Mouse (Mus musculus): ENCODE measurements around the gene Ccdc14. TPM values are rescaled to one million over a fixed set of nuclear protein-coding genes. Genes with fewer than 3 reads are reported as not detected.
"Not testable (repeated sequence)": the region's sequence is repeated elsewhere in the genome, so short reads cannot be mapped to it uniquely, and the experiment has no call there.

Gene Ccdc14
- polyA plus RNA-seq, 1 experiment = 1.1 TPM

GRCm38 (mm10) chr16:34681823-34682222 lies 8.6 kb upstream of the Ccdc14 start:
- H3K27me3 ChIP-seq (ENCODE audit: control insufficient read depth, insufficient read depth, low read length) = peaks cover 1% of the 10 kb centered on the region; the same call in 1 of the 2 replicates
- TF ChIP-seq CTCF (IDR thresholded peaks at IDR 0.05; ENCODE audit: extremely low read depth, insufficient read depth, insufficient read length, insufficient replicate concordance) (no peak), POLR2A (IDR thresholded peaks at IDR 0.05; ENCODE audit: low read depth, low read length) (no peak)

GRCm38 (mm10) chr16:34689879-34690278 lies 537 bp upstream of the Ccdc14 start:
- WGBS = 69% methylated on average over 3 of the region's 3 CpGs
- TF ChIP-seq POLR2A (IDR thresholded peaks at IDR 0.05; ENCODE audit: low read depth, low read length) (no peak), CTCF (IDR thresholded peaks at IDR 0.05; ENCODE audit: extremely low read depth, insufficient read depth, insufficient read length, insufficient replicate concordance) (no peak)

More at GRCm38 (mm10) chr16:34681823-34682222, 8.6 kb upstream of the Ccdc14 start:
- no peak overlapping the region for H3K4me3 ChIP-seq (ENCODE audit: extremely low read depth, insufficient read depth, insufficient read length)
- no peak overlapping the region for H3K27ac ChIP-seq (ENCODE audit: insufficient read depth, low read length)
- no peaks in the 10 kb centered on the region for H3K4me1 ChIP-seq (ENCODE audit: control insufficient read depth, insufficient read depth, insufficient read length)
- no peak for DNase-seq (ENCODE audit: low read depth in 1 of 2, low spot score in 2 of 2)
- H3K36me3 ChIP-seq (ENCODE audit: control insufficient read depth, insufficient read depth, low read length) = no peaks in the 10 kb centered on the region

GRCm38 (mm10) chr16:34691156-34691555 lies 740 bp downstream of the Ccdc14 start:
- TF ChIP-seq POLR2A (IDR thresholded peaks at IDR 0.05; ENCODE audit: low read depth, low read length) (no peak), CTCF (IDR thresholded peaks at IDR 0.05; ENCODE audit: extremely low read depth, insufficient read depth, insufficient read length, insufficient replicate concordance) (no peak)
- Histone ChIP-seq H3K36me3 (ENCODE audit: control insufficient read depth, insufficient read depth, low read length) (no peaks in the 10 kb centered on the region), H3K4me3 (ENCODE audit: extremely low read depth, insufficient read depth, insufficient read length) (peak overlapping the region; percentile 71), H3K4me1 (ENCODE audit: control insufficient read depth, insufficient read depth, insufficient read length) (peaks cover 4% of the 10 kb centered on the region; the same call in 1 of the 2 replicates), H3K27ac (ENCODE audit: insufficient read depth, low read length) (no peak overlapping the region), H3K27me3 (ENCODE audit: control insufficient read depth, insufficient read depth, low read length) (no peaks in the 10 kb centered on the region)
- DNase-seq (ENCODE audit: low read depth in 1 of 2, low spot score in 2 of 2) = no peak
- WGBS = 33% methylated on average over 11 of the region's 11 CpGs

More at GRCm38 (mm10) chr16:34689879-34690278, 537 bp upstream of the Ccdc14 start:
- Histone ChIP-seq H3K27me3 (ENCODE audit: control insufficient read depth, insufficient read depth, low read length) (peaks cover 1% of the 10 kb centered on the region; the same call in 1 of the 2 replicates), H3K27ac (ENCODE audit: insufficient read depth, low read length) (no peak overlapping the region), H3K4me1 (ENCODE audit: control insufficient read depth, insufficient read depth, insufficient read length) (peaks cover 4% of the 10 kb centered on the region; the same call in 1 of the 2 replicates), H3K4me3 (ENCODE audit: extremely low read depth, insufficient read depth, insufficient read length) (0 out of 2 replicates have a peak overlapping the region, but pooled peaks have one; percentile 71), H3K36me3 (ENCODE audit: control insufficient read depth, insufficient read depth, low read length) (no peaks in the 10 kb centered on the region)
- DNase-seq (ENCODE audit: low read depth in 1 of 2, low spot score in 2 of 2) = no peak

- H3K36me3 ChIP-seq (ENCODE audit: control insufficient read depth, insufficient read depth, low read length) = peaks cover 2% of the 10 kb centered on the region; the same call in 1 of the 2 replicates
- no peak for DNase-seq (ENCODE audit: low read depth in 1 of 2, low spot score in 2 of 2)
- TF ChIP-seq CTCF (IDR thresholded peaks at IDR 0.05; ENCODE audit: extremely low read depth, insufficient read depth, insufficient read length, insufficient replicate concordance) (no peak), POLR2A (IDR thresholded peaks at IDR 0.05; ENCODE audit: low read depth, low read length) (no peak)
Measured at GRCm38 (mm10) chr16:34694477-34694876, 4.1 kb downstream of the Ccdc14 start.

GRCm38 (mm10) chr16:34698721-34699120 lies 8.3 kb downstream of the Ccdc14 start:
- not testable (repeated sequence) for H3K4me3 ChIP-seq (ENCODE audit: extremely low read depth, insufficient read depth, insufficient read length)

More at GRCm38 (mm10) chr16:34694477-34694876, 4.1 kb downstream of the Ccdc14 start:
- Histone ChIP-seq H3K27me3 (ENCODE audit: control insufficient read depth, insufficient read depth, low read length) (no peaks in the 10 kb centered on the region), H3K4me3 (ENCODE audit: extremely low read depth, insufficient read depth, insufficient read length) (no peak overlapping the region), H3K27ac (ENCODE audit: insufficient read depth, low read length) (no peak overlapping the region), H3K4me1 (ENCODE audit: control insufficient read depth, insufficient read depth, insufficient read length) (peaks cover 4% of the 10 kb centered on the region; the same call in 1 of the 2 replicates)
- 87% methylated on average over 6 of the region's 7 CpGs for WGBS

GRCm38 (mm10) chr16:34700165-34700827 lies 9.9 kb downstream of the Ccdc14 start:
- H3K4me3 ChIP-seq (ENCODE audit: extremely low read depth, insufficient read depth, insufficient read length) = no peak overlapping the region
- 32% methylated on average over 7 of the region's 7 CpGs for WGBS
- no peak overlapping the region for H3K27ac ChIP-seq (ENCODE audit: insufficient read depth, low read length)
- H3K27me3 ChIP-seq (ENCODE audit: control insufficient read depth, insufficient read depth, low read length) = no peaks in the 10 kb centered on the region
- H3K36me3 ChIP-seq (ENCODE audit: control insufficient read depth, insufficient read depth, low read length) = peaks cover 2% of the 10 kb centered on the region; the same call in 1 of the 2 replicates
- DNase-seq (ENCODE audit: low read depth in 1 of 2, low spot score in 2 of 2) = peak; percentile 31 to 53
- no peak for TF ChIP-seq POLR2A (IDR thresholded peaks at IDR 0.05; ENCODE audit: low read depth, low read length)
- peak; percentile 56; the same call in 1 of the 2 replicates for TF ChIP-seq CTCF (IDR thresholded peaks at IDR 0.05; ENCODE audit: extremely low read depth, insufficient read depth, insufficient read length, insufficient replicate concordance)
- H3K4me1 ChIP-seq (ENCODE audit: control insufficient read depth, insufficient read depth, insufficient read length) = no peaks in the 10 kb centered on the region

More at GRCm38 (mm10) chr16:34698721-34699120, 8.3 kb downstream of the Ccdc14 start:
- DNase-seq (ENCODE audit: low read depth in 1 of 2, low spot score in 2 of 2); H3K27me3 ChIP-seq (ENCODE audit: control insufficient read depth, insufficient read depth, low read length); H3K27ac ChIP-seq (ENCODE audit: insufficient read depth, low read length); H3K4me1 ChIP-seq (ENCODE audit: control insufficient read depth, insufficient read depth, insufficient read length); H3K36me3 ChIP-seq (ENCODE audit: control insufficient read depth, insufficient read depth, low read length): not testable (repeated sequence)
- 77% methylated on average over 3 of the region's 3 CpGs for WGBS

GRCm38 (mm10) chr16:34700828-34701216 lies 10.4 kb downstream of the Ccdc14 start:
- H3K27me3 ChIP-seq (ENCODE audit: control insufficient read depth, insufficient read depth, low read length) = no peaks in the 10 kb centered on the region
- H3K27ac ChIP-seq (ENCODE audit: insufficient read depth, low read length) = no peak overlapping the region
- H3K4me3 ChIP-seq (ENCODE audit: extremely low read depth, insufficient read depth, insufficient read length) = no peak overlapping the region
- peaks cover 2% of the 10 kb centered on the region; the same call in 1 of the 2 replicates for H3K36me3 ChIP-seq (ENCODE audit: control insufficient read depth, insufficient read depth, low read length)
- WGBS = 88% methylated on average over 6 of the region's 6 CpGs
- no peaks in the 10 kb centered on the region for H3K4me1 ChIP-seq (ENCODE audit: control insufficient read depth, insufficient read depth, insufficient read length)
- no peak for DNase-seq (ENCODE audit: low read depth in 1 of 2, low spot score in 2 of 2)
- TF ChIP-seq POLR2A (IDR thresholded peaks at IDR 0.05; ENCODE audit: low read depth, low read length) = no peak
- TF ChIP-seq CTCF (IDR thresholded peaks at IDR 0.05; ENCODE audit: extremely low read depth, insufficient read depth, insufficient read length, insufficient replicate concordance) = no peak

Data from spleen, adult 2 months (tissue).